Mouse (Mus musculus) liver, embryonic 11.5 days (tissue): ENCODE measurements around the gene Mcm3. TPM values are rescaled to one million over a fixed set of nuclear protein-coding genes. Genes with fewer than 3 reads are reported as not detected.

Experiments used
- ATAC-seq: fragments of 200-750 bp; cut with Nextera tagmentation; replicated peaks from 2 replicates; pipeline ENCODE4 v1.8.0; 2017; ENCODE audit warnings: moderate number of reproducible peaks, mild to moderate bottlenecking, moderate TSS enrichment, moderate library complexity; ENCODE audit not compliant: low FRiP score
- DNase-seq: peaks from one replicate; pipeline ENCODE4 v3.0.0-alpha.2; 2017; ENCODE audit warnings: low spot score
- H3K27ac ChIP-seq: fragments of 300-500 bp; sonication (generic); 2 replicates; pipeline ENCODE4 v1.5.1; 2014; ENCODE audit warnings: mild to moderate bottlenecking, low read depth, low read length, control low read depth
- H3K27me3 ChIP-seq: fragments of 300-500 bp; sonication (generic); replicated peaks from 2 replicates; pipeline ENCODE4 v1.6.1; 2014; ENCODE audit warnings: low read length, mixed read lengths; ENCODE audit not compliant: control insufficient read depth, insufficient read depth
- H3K36me3 ChIP-seq: fragments of 300-500 bp; sonication (generic); 2 replicates; pipeline ENCODE4 v1.6.1; 2014; ENCODE audit warnings: mild to moderate bottlenecking, low read length, moderate library complexity, mixed read lengths; ENCODE audit not compliant: control insufficient read depth, insufficient read depth
- H3K4me1 ChIP-seq: fragments of 300-500 bp; sonication (generic); replicated peaks from 2 replicates; pipeline ENCODE4 v1.6.1; 2014; ENCODE audit warnings: low read length, mixed read lengths; ENCODE audit not compliant: control insufficient read depth, insufficient read depth
- H3K4me2 ChIP-seq: fragments of 300-500 bp; sonication (generic); 2 replicates; pipeline ENCODE4 v1.6.1; 2014; ENCODE audit warnings: mild to moderate bottlenecking, control low read depth, moderate library complexity
- H3K4me3 ChIP-seq: fragments of 300-500 bp; sonication (generic); 2 replicates; pipeline ENCODE4 v1.5.1; 2014; ENCODE audit warnings: low read depth, low read length, control low read depth
- H3K9ac ChIP-seq: fragments of 300-500 bp; sonication (generic); 2 replicates; pipeline ENCODE4 v1.6.1; 2014; ENCODE audit warnings: low read depth, low read length, control low read depth
- H3K9me3 ChIP-seq: fragments of 300-500 bp; sonication (generic); 2 replicates; pipeline ENCODE4 v1.6.1; 2016; ENCODE audit warnings: low read length, inconsistent platforms, mixed read lengths; ENCODE audit not compliant: control insufficient read depth
- WGBS: fragments of 180-500 bp; shearing (Covaris S2); extraction: QIAGEN DNeasy Blood & Tissue Kit; methylation state at CpG from one replicate; pipeline ENCODE4 v1.1.7; 2014; 5-methylcytosine and 5-hydroxymethylcytosine counted together
- polyA plus RNA-seq: library from polyadenylated mRNA; unstranded; fragments of >200 nt; fragmentation: Nextera tagmentation; extraction: Ambion mirVana; gene quantifications from 2 replicates; pipeline ENCODE4 v1.2.1, GENCODE M21; 2014

The Mcm3 gene
- polyA plus RNA-seq, 1 experiment from 2014 or later = 311 TPM

DNA sequence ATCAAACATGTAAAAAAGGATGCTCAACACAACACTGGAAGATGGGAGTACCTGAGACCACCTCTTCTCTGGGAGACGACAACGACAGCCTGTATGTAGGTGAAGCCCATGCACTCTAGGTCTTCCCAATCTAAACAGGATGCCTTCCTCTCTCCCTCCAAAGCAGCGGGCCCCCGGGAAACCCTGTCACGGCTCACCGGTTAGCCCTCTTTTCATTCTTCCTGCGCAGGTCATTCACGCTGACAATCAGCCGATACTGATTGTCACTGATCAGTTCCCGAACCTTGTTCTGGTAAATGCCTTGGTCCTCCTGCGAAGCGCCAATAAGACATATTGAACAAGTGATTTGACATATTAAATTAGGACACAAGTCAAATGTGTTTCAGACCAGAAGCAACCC lies 2.5 kb downstream of the Mcm3 start:
- Histone ChIP-seq H3K9me3 (no peaks in the 10 kb centered on the region), H3K4me3 (no peak overlapping the region), H3K4me1 (peaks cover 6% of the 10 kb centered on the region; the same call in 1 of the 2 replicates), H3K9ac (no peak overlapping the region), H3K36me3 (peaks cover 46% of the 10 kb centered on the region), H3K4me2 (no peak overlapping the region), H3K27me3 (no peaks in the 10 kb centered on the region), H3K27ac (no peak overlapping the region)
- WGBS = 83% methylated on average over 12 of the region's 12 CpGs
- ATAC-seq (no peak), DNase-seq (no peak)

DNA sequence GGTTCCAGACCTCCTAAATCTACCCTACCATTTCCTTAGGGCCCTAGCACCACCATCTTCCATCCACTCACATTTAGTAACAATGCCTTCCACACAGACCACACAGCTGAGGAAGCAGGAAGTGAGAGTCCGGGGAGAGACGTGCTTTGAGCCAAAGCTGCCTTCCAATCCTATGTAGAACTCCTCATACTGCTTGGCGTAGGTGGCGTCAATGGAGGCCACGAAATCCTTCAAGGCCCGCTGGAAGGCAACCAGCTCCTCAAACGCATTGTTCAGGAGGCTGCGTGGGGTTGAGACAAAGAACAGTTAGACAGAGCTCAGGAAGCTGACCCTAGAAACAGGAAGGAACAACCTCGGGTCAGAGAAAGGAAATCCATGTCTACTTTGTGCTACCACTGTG lies 2.9 kb downstream of the Mcm3 start:
- 75% methylated on average over 9 of the region's 9 CpGs for WGBS
- no peak for ATAC-seq
- Histone ChIP-seq H3K9ac (no peak overlapping the region), H3K36me3 (peaks cover 50% of the 10 kb centered on the region), H3K27ac (no peak overlapping the region), H3K27me3 (no peaks in the 10 kb centered on the region), H3K4me3 (no peak overlapping the region), H3K4me1 (peaks cover 6% of the 10 kb centered on the region; the same call in 1 of the 2 replicates), H3K4me2 (no peak overlapping the region), H3K9me3 (no peaks in the 10 kb centered on the region)
- no peak for DNase-seq

DNA sequence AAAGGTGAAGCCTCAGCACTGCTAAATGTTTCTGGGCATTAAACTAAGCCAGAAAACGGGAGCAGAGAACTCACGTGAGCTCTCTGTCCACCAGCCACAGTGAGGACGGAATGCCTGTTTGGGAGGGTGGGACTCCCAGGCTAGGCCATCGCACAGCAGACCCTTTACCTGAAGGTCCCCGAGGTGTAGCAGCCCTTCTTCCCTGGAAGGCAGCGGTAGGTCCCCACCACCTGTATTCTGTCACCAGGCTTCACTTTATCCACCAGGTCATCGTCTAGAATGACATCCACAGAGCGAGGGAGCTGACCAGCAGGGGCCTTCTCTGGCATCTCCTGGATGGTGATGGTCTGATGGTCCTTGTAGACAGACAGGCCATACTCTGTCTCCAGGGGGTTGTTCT lies 5.6 kb downstream of the Mcm3 start:
- Histone ChIP-seq H3K4me2 (no peak overlapping the region), H3K4me1 (peaks cover 6% of the 10 kb centered on the region; the same call in 1 of the 2 replicates), H3K27ac (no peak overlapping the region), H3K9me3 (no peaks in the 10 kb centered on the region), H3K4me3 (no peak overlapping the region), H3K36me3 (peaks cover 74% of the 10 kb centered on the region), H3K27me3 (no peaks in the 10 kb centered on the region), H3K9ac (no peak overlapping the region)
- 93% methylated on average over 8 of the region's 8 CpGs for WGBS
- DNase-seq (no peak), ATAC-seq (no peak)

DNA sequence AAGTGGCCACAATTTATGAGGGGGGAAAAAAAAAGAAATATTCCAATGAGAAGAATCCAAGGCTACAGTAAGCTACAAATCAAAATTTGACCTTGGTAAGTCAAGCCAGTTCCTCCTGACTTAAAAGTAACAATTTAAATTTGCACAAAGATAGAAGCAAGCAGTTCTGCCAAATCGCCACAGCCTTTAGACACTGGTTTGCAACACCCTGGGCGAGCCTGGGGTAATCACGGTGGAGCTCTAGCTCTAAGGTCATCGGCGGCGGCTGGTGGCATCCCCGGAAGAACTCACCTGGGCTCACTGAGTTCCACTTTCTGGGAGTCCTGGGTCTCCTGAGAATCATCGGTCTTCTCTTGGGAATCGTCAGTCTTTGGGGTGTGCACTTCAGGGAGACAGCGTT lies 15.6 kb downstream of the Mcm3 start:
- Histone ChIP-seq H3K4me1 (no peaks in the 10 kb centered on the region), H3K4me2 (no peak overlapping the region), H3K27ac (no peak overlapping the region), H3K36me3 (peaks cover 73% of the 10 kb centered on the region), H3K9ac (no peak overlapping the region), H3K4me3 (no peak overlapping the region), H3K9me3 (no peaks in the 10 kb centered on the region), H3K27me3 (no peaks in the 10 kb centered on the region)
- DNase-seq (no peak), ATAC-seq (no peak)
- WGBS = 94% methylated on average over 10 of the region's 10 CpGs

DNA sequence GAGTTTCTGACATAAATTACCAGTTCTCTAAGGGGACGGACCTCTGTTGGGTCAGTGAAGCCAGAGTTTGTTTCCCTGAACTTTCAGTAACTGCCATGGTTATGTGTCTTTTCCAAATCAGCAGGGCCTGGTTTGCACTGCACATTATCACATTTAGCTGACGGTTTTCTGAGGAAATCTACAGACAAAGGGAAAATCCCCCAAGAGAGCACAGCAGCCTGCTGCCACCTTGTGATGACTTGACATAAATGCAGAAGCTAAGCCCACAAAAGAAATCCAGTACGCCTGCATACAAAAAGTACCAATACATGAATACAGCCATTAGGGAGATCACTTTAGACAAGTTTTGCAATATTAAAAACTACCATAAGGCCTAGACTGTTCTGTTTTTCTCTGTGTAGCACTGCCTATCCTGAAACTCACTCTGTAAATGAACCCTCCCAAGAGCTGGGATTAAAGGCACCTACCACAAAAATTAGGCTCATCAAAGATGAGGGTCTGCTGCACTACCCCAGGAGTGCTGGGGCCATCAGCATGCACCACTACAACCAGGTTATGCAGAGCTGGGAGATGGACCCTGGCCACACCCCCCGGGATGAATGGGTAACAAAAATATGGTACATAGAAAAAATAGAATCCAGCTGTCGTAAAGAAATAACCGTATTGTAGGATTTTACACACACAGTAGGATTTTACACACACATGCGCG lies 18.3 kb downstream of the Mcm3 start:
- no peak overlapping the region for H3K9ac ChIP-seq
- no peak for DNase-seq
- 87% methylated on average over 8 of the region's 8 CpGs for WGBS

DNA sequence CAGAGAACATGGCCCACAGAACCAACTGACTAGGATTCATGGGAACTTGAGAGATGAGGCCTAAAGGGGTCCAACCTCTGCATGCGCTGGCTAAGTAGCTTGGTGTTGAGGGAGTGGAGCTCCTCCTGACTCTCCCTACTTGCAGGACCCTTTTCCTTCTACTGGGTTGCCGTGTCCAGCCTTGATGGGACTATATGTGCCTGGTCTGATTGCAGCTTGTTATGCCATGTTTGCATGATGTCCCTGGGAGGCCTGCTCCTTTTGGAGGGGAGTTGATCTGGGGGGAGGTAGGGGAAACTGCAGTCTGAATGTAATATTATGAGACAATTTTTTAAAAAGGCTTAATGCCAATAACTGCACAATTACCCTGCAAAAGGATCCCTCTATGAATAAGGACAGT lies 18.8 kb downstream of the Mcm3 start:
- Histone ChIP-seq H3K27ac (no peak overlapping the region), H3K4me2 (no peak overlapping the region), H3K9me3 (no peaks in the 10 kb centered on the region), H3K4me3 (no peak overlapping the region), H3K9ac (no peak overlapping the region), H3K4me1 (no peaks in the 10 kb centered on the region), H3K27me3 (no peaks in the 10 kb centered on the region), H3K36me3 (peaks cover 49% of the 10 kb centered on the region)
- DNase-seq (no peak), ATAC-seq (no peak)
- WGBS = 88% methylated on average over 2 of the region's 2 CpGs

More for the DNA sequence above, 18.3 kb downstream of the Mcm3 start:
- H3K36me3 ChIP-seq = peaks cover 54% of the 10 kb centered on the region
- no peak overlapping the region for H3K4me3 ChIP-seq
- no peaks in the 10 kb centered on the region for H3K4me1 ChIP-seq
- ATAC-seq = no peak
- no peaks in the 10 kb centered on the region for H3K27me3 ChIP-seq
- no peaks in the 10 kb centered on the region for H3K9me3 ChIP-seq
- H3K27ac ChIP-seq = no peak overlapping the region
- H3K4me2 ChIP-seq = no peak overlapping the region

DNA sequence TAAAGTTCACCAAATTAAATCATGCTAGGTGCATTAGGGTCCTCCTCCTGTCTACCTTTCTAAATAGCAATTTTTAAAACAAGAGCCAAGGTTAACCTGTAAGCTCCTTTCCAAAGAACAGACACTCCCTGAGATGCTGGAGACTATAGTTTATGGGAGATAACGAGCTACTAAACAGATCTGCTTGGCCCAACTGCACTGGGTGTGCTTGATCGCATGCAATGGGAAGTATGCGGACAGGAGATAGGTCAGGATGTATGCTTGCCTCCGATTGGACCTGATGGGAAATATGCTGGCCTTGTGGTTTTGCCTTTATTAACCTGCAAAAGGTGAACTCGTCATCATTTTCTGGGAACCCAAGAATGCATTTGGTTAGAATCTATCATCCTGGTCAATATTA lies 24.9 kb downstream of the Mcm3 start:
- Histone ChIP-seq H3K4me2 (no peak overlapping the region), H3K9ac (no peak overlapping the region), H3K36me3 (peaks cover 10% of the 10 kb centered on the region), H3K27ac (no peak overlapping the region), H3K4me3 (no peak overlapping the region), H3K27me3 (no peaks in the 10 kb centered on the region), H3K9me3 (no peaks in the 10 kb centered on the region), H3K4me1 (0 out of 2 replicates have a peak, but pooled peaks cover 2% of the 10 kb centered on the region)
- WGBS = 65% methylated on average over 5 of the region's 5 CpGs
- no peak for DNase-seq
- peak; percentile 88 for ATAC-seq

DNA sequence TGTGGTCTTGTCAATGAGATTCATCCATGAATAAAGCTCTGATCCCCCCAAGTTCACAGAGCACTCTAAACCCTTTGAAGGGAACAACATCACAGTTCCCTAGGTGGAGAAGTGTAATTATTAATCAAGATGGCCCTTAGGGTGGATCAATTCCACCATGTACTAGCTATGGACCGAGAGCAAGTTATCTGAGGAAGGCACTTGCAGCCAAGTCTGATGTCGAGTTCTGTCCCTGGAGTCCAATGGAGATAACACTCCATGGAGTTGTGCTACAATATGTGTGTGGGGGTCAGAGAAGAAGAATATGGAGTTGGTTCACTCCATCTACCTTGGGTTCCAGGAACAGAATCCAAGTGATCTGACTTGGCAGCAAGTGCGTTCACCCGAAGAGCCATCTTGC lies 25.4 kb downstream of the Mcm3 start:
- no peak overlapping the region for H3K27ac ChIP-seq
- H3K4me3 ChIP-seq = no peak overlapping the region
- DNase-seq = no peak
- H3K9ac ChIP-seq = no peak overlapping the region
- no peak overlapping the region for H3K4me2 ChIP-seq
- peaks cover 9% of the 10 kb centered on the region for H3K36me3 ChIP-seq
- H3K27me3 ChIP-seq = no peaks in the 10 kb centered on the region
- WGBS = 78% methylated on average over 4 of the region's 4 CpGs
- no peaks in the 10 kb centered on the region for H3K9me3 ChIP-seq
- 0 out of 2 replicates have a peak, but pooled peaks cover 2% of the 10 kb centered on the region for H3K4me1 ChIP-seq
- peak; percentile 76 for ATAC-seq

DNA sequence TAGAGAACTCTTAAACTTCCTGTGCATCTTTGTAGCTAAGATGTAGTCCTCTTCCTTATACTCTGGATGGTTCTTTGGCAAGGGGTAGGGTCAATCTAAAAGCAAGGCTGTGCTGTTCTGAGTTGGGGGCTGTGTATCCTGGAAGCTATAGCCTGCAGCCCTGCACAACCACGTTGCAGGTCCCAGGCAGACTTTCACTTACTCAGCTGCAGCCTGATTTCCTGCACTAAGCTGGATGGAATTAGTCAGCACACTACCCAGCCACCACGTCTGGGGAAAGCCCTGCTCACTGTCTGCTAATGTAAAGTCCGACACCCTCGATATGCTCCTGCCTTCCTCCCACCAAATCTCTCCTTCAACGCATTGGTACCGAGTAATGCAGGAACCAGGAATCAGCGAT lies 28.7 kb downstream of the Mcm3 start:
- Histone ChIP-seq H3K27me3 (no peaks in the 10 kb centered on the region), H3K9ac (no peak overlapping the region), H3K9me3 (no peaks in the 10 kb centered on the region), H3K4me2 (no peak overlapping the region), H3K4me1 (0 out of 2 replicates have a peak, but pooled peaks cover 2% of the 10 kb centered on the region), H3K4me3 (no peak overlapping the region), H3K27ac (no peak overlapping the region), H3K36me3 (no peaks in the 10 kb centered on the region)
- 59% methylated on average over 7 of the region's 7 CpGs for WGBS
- ATAC-seq = no peak
- DNase-seq = no peak
